Mouse (Mus musculus) layer of hippocampus, adult 9-11 months (tissue): ENCODE measurements around the gene Lrrc58.

Experiments used
- DNase-seq: peaks from one replicate; pipeline ENCODE4 v3.0.0; 2022

Lrrc58 gene

GRCm38 (mm10) chr16:37869470-37870231, 1.5 kb downstream of the Lrrc58 start:
- no peak for DNase-seq

- DNase-seq = peak; percentile 38
These were observed 3.0 kb downstream of the Lrrc58 start for GRCm38 (mm10) chr16:37871112-37871715.

- DNase-seq = no peak
These were observed 6.5 kb downstream of the Lrrc58 start for GRCm38 (mm10) chr16:37874501-37875235.

GRCm38 (mm10) chr16:37877406-37877805, 9.2 kb downstream of the Lrrc58 start:
- no peak for DNase-seq

- no peak for DNase-seq
These were observed 10.8 kb downstream of the Lrrc58 start for GRCm38 (mm10) chr16:37878951-37879505.

- DNase-seq = no peak
These were observed 11.7 kb downstream of the Lrrc58 start for GRCm38 (mm10) chr16:37879750-37880419.

- DNase-seq = no peak
These were observed 13.0 kb downstream of the Lrrc58 start for GRCm38 (mm10) chr16:37881168-37881567.

GRCm38 (mm10) chr16:37888986-37889385, 20.8 kb downstream of the Lrrc58 start:
- no peak for DNase-seq

GRCm38 (mm10) chr16:37892667-37893066, 24.5 kb downstream of the Lrrc58 start:
- DNase-seq = no peak

- DNase-seq = no peak
These were observed 25.2 kb downstream of the Lrrc58 start for GRCm38 (mm10) chr16:37893381-37893780.

GRCm38 (mm10) chr16:37893942-37894341, 25.8 kb downstream of the Lrrc58 start:
- no peak for DNase-seq

GRCm38 (mm10) chr16:37898790-37899189, 30.6 kb downstream of the Lrrc58 start:
- no peak for DNase-seq

GRCm38 (mm10) chr16:37899357-37899756, 31.2 kb downstream of the Lrrc58 start:
- DNase-seq = no peak

GRCm38 (mm10) chr16:37901318-37901717, 33.1 kb downstream of the Lrrc58 start:
- DNase-seq = no peak

GRCm38 (mm10) chr16:37906456-37906855, 38.3 kb downstream of the Lrrc58 start:
- no peak for DNase-seq

GRCm38 (mm10) chr16:37911086-37911485, 42.9 kb downstream of the Lrrc58 start:
- no peak for DNase-seq

- peak; percentile 15 for DNase-seq
These were observed 48.1 kb downstream of the Lrrc58 start, which contains the start of gene Gpr156 for GRCm38 (mm10) chr16:37916138-37916817. Gene Gpr156, plus strand, starts transcription at chr16:37916496.

GRCm38 (mm10) chr16:37916818-37917201, 48.6 kb downstream of the Lrrc58 start:
- no peak for DNase-seq

GRCm38 (mm10) chr16:37919000-37919399, 50.8 kb downstream of the Lrrc58 start:
- no peak for DNase-seq

GRCm38 (mm10) chr16:37920842-37921409, 52.7 kb downstream of the Lrrc58 start:
- no peak for DNase-seq

- DNase-seq = no peak
These were observed 57.9 kb downstream of the Lrrc58 start for GRCm38 (mm10) chr16:37926087-37926486.

GRCm38 (mm10) chr16:37927117-37927516, 58.9 kb downstream of the Lrrc58 start:
- DNase-seq = no peak
